ENCODE assay signal across 16 mouse cellular contexts in the genomic region with DNA sequence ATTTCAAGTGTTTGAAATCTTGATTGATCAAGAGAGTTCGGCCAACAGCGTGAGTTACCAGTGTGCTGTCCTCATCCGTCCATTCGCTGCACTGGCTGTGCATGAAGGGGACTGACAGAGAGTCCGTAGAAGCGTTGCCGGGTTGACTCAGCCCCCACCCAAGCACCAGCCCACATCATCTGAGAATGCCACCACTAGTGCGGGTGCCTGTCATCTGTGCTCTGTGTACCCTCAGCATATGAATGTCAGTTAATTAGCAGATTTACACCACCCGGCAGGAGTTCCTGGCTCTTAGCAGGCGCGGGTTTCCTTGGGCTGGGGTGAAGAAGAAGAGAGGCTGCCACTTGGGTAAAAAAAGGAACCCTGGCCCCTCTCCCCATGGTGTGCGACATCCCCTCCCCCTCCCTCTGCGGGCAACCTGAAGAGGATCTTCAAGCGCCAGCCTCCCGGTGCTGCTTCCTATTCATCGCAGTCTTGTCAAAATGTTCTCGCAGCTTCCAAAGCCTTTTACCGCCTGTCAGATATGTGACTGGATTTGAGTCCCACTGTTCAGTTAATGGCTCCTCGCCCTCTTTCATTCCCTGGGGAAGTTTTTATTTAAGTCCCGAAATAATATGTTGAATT.
A peak's percentile ranks its signal among the peaks of the same experiment; 100 is the strongest.
DNase-seq lines count a peak whose midpoint lies in the region; ATAC-seq lines count a peak whose summit lies in the region.
"Had no signal": no experiment of that assay in that cellular context is flagged by ENCODE, and none has a peak within 500 bp of the region (broad histone marks: within the 10 kb centered on the region; RNA-seq: fewer than 3 reads in every experiment).

No protein-coding gene starts in this region.

- peaks cover 18% of the 10 kb centered on the region for H3K4me1 ChIP-seq in forebrain, embryonic 12.5 days
- H3K4me1 ChIP-seq in hindbrain, embryonic 15.5 days (replicated peaks), result peaks cover 8% of the 10 kb centered on the region
- H3K4me1 ChIP-seq in neural tube, embryonic 15.5 days, result peaks cover 16% of the 10 kb centered on the region
- H3K4me1 ChIP-seq: limb, embryonic 15.5 days had no signal

- H3K9me3 ChIP-seq in forebrain, embryonic 12.5 days, result no peaks in the 10 kb centered on the region
- H3K9me3 ChIP-seq in hindbrain, embryonic 15.5 days, result no peaks in the 10 kb centered on the region
- H3K9me3 ChIP-seq in neural tube, embryonic 15.5 days (replicated peaks), result no peaks in the 10 kb centered on the region
- H3K9me3 ChIP-seq: limb, embryonic 15.5 days had no signal

- DNase-seq in layer of hippocampus, adult 9-11 months, result peak; percentile 21
- no peak for DNase-seq in layer of hippocampus, postnatal 10 days (ENCODE audit: low spot score in 2 of 2)
- no peak for DNase-seq in cerebellum, postnatal 14 days
- DNase-seq: cerebellum, adult 9-11 months; heart, adult 2 months; lung, adult 18-20 months; right cerebral cortex, postnatal 4 days; thymus, adult 18-20 months had no signal

- H3K27ac ChIP-seq in forebrain, embryonic 12.5 days, result no peak overlapping the region
- no peak overlapping the region for H3K27ac ChIP-seq in hindbrain, embryonic 15.5 days (replicated peaks)
- no peak overlapping the region for H3K27ac ChIP-seq in neural tube, embryonic 15.5 days (replicated peaks)
- H3K27ac ChIP-seq: heart, adult 2 months; layer of hippocampus, adult 2 months; limb, embryonic 15.5 days; macrophage had no signal

- no peaks in the 10 kb centered on the region for H3K36me3 ChIP-seq in forebrain, embryonic 12.5 days (replicated peaks)
- no peaks in the 10 kb centered on the region for H3K36me3 ChIP-seq in hindbrain, embryonic 15.5 days
- H3K36me3 ChIP-seq in neural tube, embryonic 15.5 days, result no peaks in the 10 kb centered on the region
- H3K36me3 ChIP-seq: limb, embryonic 15.5 days had no signal

- H3K27me3 ChIP-seq in forebrain, embryonic 12.5 days, result peaks cover 3% of the 10 kb centered on the region; the same call in 1 of the 2 replicates
- peaks cover 7% of the 10 kb centered on the region; the same call in 1 of the 2 replicates for H3K27me3 ChIP-seq in hindbrain, embryonic 15.5 days
- 0 out of 2 replicates have a peak, but pooled peaks cover 3% of the 10 kb centered on the region for H3K27me3 ChIP-seq in neural tube, embryonic 15.5 days (replicated peaks)

- H3K4me3 ChIP-seq in forebrain, embryonic 12.5 days (replicated peaks), result no peak overlapping the region
- H3K4me3 ChIP-seq in hindbrain, embryonic 15.5 days, result 0 out of 2 replicates have a peak overlapping the region, but pooled peaks have one; percentile 1
- H3K4me3 ChIP-seq in neural tube, embryonic 15.5 days (replicated peaks), result peak overlapping the region; percentile 23
- H3K4me3 ChIP-seq: heart, adult 2 months; layer of hippocampus, adult 2 months; limb, embryonic 15.5 days had no signal

- peak; percentile 63; the same call in 1 of the 2 replicates for ATAC-seq in forebrain, embryonic 12.5 days (ENCODE audit: low FRiP score)
- 0 out of 2 replicates have a peak, but pooled peaks have one; percentile 34 for ATAC-seq in hindbrain, embryonic 15.5 days (ENCODE audit: low FRiP score, low read depth)
- no peak for ATAC-seq in neural tube, embryonic 15.5 days (ENCODE audit: low FRiP score)
- no peak for ATAC-seq in megakaryocyte-erythroid progenitor cell, adult 5-6 weeks (replicated peaks; ENCODE audit: low FRiP score, low TSS enrichment, poor library complexity, severe bottlenecking)
- ATAC-seq: inflammation-experienced regulatory T-cells, adult 6 months had no signal

- no peak overlapping the region for H3K9ac ChIP-seq in forebrain, embryonic 12.5 days
- no peak overlapping the region; the same call in 1 of the 2 replicates for H3K9ac ChIP-seq in hindbrain, embryonic 15.5 days
- peak overlapping the region; percentile 34; the same call in 1 of the 2 replicates for H3K9ac ChIP-seq in neural tube, embryonic 15.5 days (replicated peaks)
- H3K9ac ChIP-seq: limb, embryonic 15.5 days had no signal

- 11% methylated on average over 20 of the region's 20 CpGs for whole genome bisulfite sequencing in forebrain, embryonic 12.5 days
- 12% methylated on average over 20 of the region's 20 CpGs for WGBS in hindbrain, embryonic 15.5 days
- 17% methylated on average over 20 of the region's 20 CpGs for WGBS in neural tube, embryonic 15.5 days

- H3K4me2 ChIP-seq in forebrain, embryonic 12.5 days, result peak overlapping the region; percentile 21
- H3K4me2 ChIP-seq in hindbrain, embryonic 15.5 days, result peak overlapping the region; percentile 44
- peak overlapping the region; percentile 52 for H3K4me2 ChIP-seq in neural tube, embryonic 15.5 days
- H3K4me2 ChIP-seq: limb, embryonic 15.5 days had no signal

Comparison
In these comparisons a context has a peak if more than half of its experiments do, and no peak if none do; other contexts are left out.
1. ATAC-seq: peak in forebrain, embryonic 12.5 days (single experiment) and hindbrain, embryonic 15.5 days (single experiment); none in neural tube, embryonic 15.5 days (single experiment) and megakaryocyte-erythroid progenitor cell, adult 5-6 weeks (single experiment).
2. Peak in every context shown above with its lines, with median percentiles within 50 percentile points of each other: H3K4me2 ChIP-seq.